Mouse (Mus musculus) midbrain, embryonic 16.5 days (tissue): ENCODE data around the gene Zbtb22. TPM values are rescaled to one million over a fixed set of nuclear protein-coding genes. Genes with fewer than 3 reads are reported as not detected.
A peak's percentile ranks its signal among the peaks of the same experiment; 100 is the strongest.
"Not testable (repeated sequence)": the region's sequence is repeated elsewhere in the genome, so short reads cannot be mapped to it uniquely, and the experiment has no call there.

Experiments used
- ATAC-seq: fragments of 200-750 bp; cut with Nextera tagmentation; 2 replicates; pipeline ENCODE4 v1.8.0; 2017; ENCODE audit warnings: moderate TSS enrichment
- H3K27ac ChIP-seq: fragments of 300-500 bp; sonication (generic); 2 replicates; pipeline ENCODE4 v1.5.1; 2014; ENCODE audit warnings: mild to moderate bottlenecking, low read length, mixed read lengths
- H3K27me3 ChIP-seq: fragments of 300-500 bp; sonication (generic); 2 replicates; pipeline ENCODE4 v1.6.1; 2014; ENCODE audit warnings: low read depth, low read length, mixed read lengths; ENCODE audit not compliant: control insufficient read depth, insufficient read depth
- H3K36me3 ChIP-seq: fragments of 300-500 bp; sonication (generic); 2 replicates; pipeline ENCODE4 v1.6.1; 2014; ENCODE audit warnings: mild to moderate bottlenecking, low read length, moderate library complexity, mixed read lengths; ENCODE audit not compliant: control insufficient read depth, insufficient read depth
- H3K4me1 ChIP-seq: fragments of 300-500 bp; sonication (generic); 2 replicates; pipeline ENCODE4 v1.6.1; 2014; ENCODE audit warnings: mild to moderate bottlenecking, low read length, mixed read lengths; ENCODE audit not compliant: control insufficient read depth, insufficient read depth
- H3K4me2 ChIP-seq: fragments of 300-500 bp; sonication (generic); 2 replicates; pipeline ENCODE4 v1.6.1; 2014; ENCODE audit warnings: mild to moderate bottlenecking, low read length, mixed read lengths
- H3K4me3 ChIP-seq: fragments of 300-500 bp; sonication (generic); 2 replicates; pipeline ENCODE4 v1.5.1; 2014; ENCODE audit warnings: low read depth, mild to moderate bottlenecking, low read length, moderate library complexity, mixed read lengths
- H3K9ac ChIP-seq: fragments of 300-500 bp; sonication (generic); 2 replicates; pipeline ENCODE4 v1.6.1; 2014; ENCODE audit warnings: low read depth, low read length, mixed read lengths
- H3K9me3 ChIP-seq: fragments of 300-500 bp; sonication (generic); replicated peaks from 2 replicates; pipeline ENCODE4 v1.6.1; 2014; ENCODE audit warnings: mild to moderate bottlenecking, low read length, mixed read lengths; ENCODE audit not compliant: control insufficient read depth, poor library complexity, severe bottlenecking
- WGBS: fragments of 180-500 bp; shearing (Covaris S2); extraction: QIAGEN DNeasy Blood & Tissue Kit; methylation state at CpG from one replicate; pipeline ENCODE4 v1.1.7; 2014; 5-methylcytosine and 5-hydroxymethylcytosine counted together
- polyA plus RNA-seq: library from polyadenylated mRNA; unstranded; fragments of >200 nt; fragmentation: Nextera tagmentation; extraction: Ambion mirVana; gene quantifications from 2 replicates; pipeline ENCODE4 v1.2.1, GENCODE M21; 2015

Zbtb22 gene
- polyA plus RNA-seq, result 16.8 TPM in 2 replicates

GRCm38 (mm10) chr17:33915671-33916250 lies at the start of gene Zbtb22, which contains the start of gene Tapbp:
TSS of gene Zbtb22 (plus strand) at chr17:33915904.
TSS of gene Tapbp (plus strand) at chr17:33915899.
- under 1% methylated on average over 34 of the region's 34 CpGs for WGBS
- Histone ChIP-seq H3K9me3 (no peaks in the 10 kb centered on the region), H3K4me3 (peak within 1 kb of the TSS; percentile 52), H3K4me2 (peak within 1 kb of the TSS; percentile 65), H3K27me3 (peaks cover 2% of the 10 kb centered on the region; the same call in 1 of the 2 replicates), H3K9ac (peak within 1 kb of the TSS; percentile 65), H3K4me1 (peaks cover 25% of the 10 kb centered on the region), H3K36me3 (peaks cover 22% of the 10 kb centered on the region), H3K27ac (peak within 1 kb of the TSS; percentile 83)
- peak; percentile 92 for ATAC-seq

DNA sequence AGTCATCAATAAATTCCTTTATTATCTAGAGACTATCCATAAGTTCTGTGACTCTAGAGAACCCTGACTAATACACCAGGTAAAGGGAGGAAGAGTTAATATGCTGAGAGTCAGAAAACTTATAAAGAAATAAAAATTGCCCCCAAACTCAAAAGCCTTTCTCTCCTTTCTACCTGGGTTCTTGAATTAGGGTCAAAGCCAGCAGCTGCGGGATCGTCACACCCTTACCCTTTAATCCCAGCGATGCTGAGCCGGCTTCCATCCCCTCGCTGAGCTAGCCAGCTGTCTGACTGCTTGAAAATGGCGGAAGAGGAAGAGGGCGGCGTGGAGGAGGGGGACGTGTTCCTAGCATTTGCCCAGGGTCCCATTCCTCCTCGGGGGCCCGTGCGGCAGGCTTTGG lies 42.2 kb upstream of the Zbtb22 start, which contains the start of gene Gm7029:
Gene Gm7029, plus strand, starts transcription at position 301 of the 400 bp plus-strand sequence.
- H3K4me1 ChIP-seq, H3K9ac ChIP-seq, H3K4me2 ChIP-seq, H3K4me3 ChIP-seq, H3K36me3 ChIP-seq, H3K27ac ChIP-seq, H3K27me3 ChIP-seq, ATAC-seq, H3K9me3 ChIP-seq: not testable (repeated sequence)
- no CpG with 5 or more reads among the region's 12 CpGs for WGBS

DNA sequence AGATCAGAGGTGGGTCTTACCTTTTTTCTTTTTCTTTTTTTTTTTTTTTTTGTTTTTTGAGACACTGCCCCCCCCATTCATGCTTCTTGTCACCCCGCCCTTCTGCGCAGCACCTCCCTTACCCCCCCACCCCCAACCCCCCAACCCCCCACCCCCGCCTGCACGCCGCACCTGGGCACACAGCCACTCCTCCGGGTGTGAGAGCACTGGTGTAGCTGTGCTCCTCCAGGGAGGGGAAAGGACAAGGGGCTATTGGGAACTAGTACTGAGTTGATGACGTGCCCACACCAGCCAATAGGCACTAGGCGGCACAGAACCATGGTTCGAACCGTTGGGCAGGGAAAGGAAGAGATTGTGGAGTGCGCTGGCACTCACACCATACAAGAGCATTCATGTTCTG lies 41.3 kb upstream of the Zbtb22 start:
- H3K27me3 ChIP-seq, result no peaks in the 10 kb centered on the region
- no peaks in the 10 kb centered on the region for H3K9me3 ChIP-seq
- no peak for ATAC-seq
- H3K4me1 ChIP-seq, result no peaks in the 10 kb centered on the region
- no peak overlapping the region for H3K9ac ChIP-seq
- 89% methylated on average over 11 of the region's 11 CpGs for WGBS
- H3K4me2 ChIP-seq, result no peak overlapping the region
- no peaks in the 10 kb centered on the region for H3K36me3 ChIP-seq
- H3K27ac ChIP-seq, result no peak overlapping the region
- H3K4me3 ChIP-seq, result no peak overlapping the region

- not testable (repeated sequence) for H3K4me1 ChIP-seq, ATAC-seq, H3K36me3 ChIP-seq, H3K9ac ChIP-seq, H3K4me3 ChIP-seq, H3K27me3 ChIP-seq, H3K4me2 ChIP-seq, H3K27ac ChIP-seq, H3K9me3 ChIP-seq
- WGBS, result 85% methylated on average over 5 of the region's 5 CpGs
Measured at GRCm38 (mm10) chr17:33875797-33876196, 39.9 kb upstream of the Zbtb22 start.

- H3K27me3 ChIP-seq, H3K9me3 ChIP-seq, H3K27ac ChIP-seq, H3K9ac ChIP-seq, H3K4me2 ChIP-seq, H3K4me1 ChIP-seq, H3K36me3 ChIP-seq, H3K4me3 ChIP-seq, ATAC-seq: not testable (repeated sequence)
- 96% methylated on average over 10 of the region's 11 CpGs for WGBS
Measured at GRCm38 (mm10) chr17:33884320-33884719, 31.4 kb upstream of the Zbtb22 start.

- H3K27ac ChIP-seq, H3K9ac ChIP-seq, H3K9me3 ChIP-seq, H3K4me3 ChIP-seq, H3K4me1 ChIP-seq, H3K36me3 ChIP-seq, ATAC-seq, H3K27me3 ChIP-seq, H3K4me2 ChIP-seq: not testable (repeated sequence)
- 77% methylated on average over 2 of the region's 2 CpGs for WGBS
Measured at GRCm38 (mm10) chr17:33887802-33888201, 27.9 kb upstream of the Zbtb22 start.

GRCm38 (mm10) chr17:33888230-33888629 lies 27.5 kb upstream of the Zbtb22 start:
- not testable (repeated sequence) for H3K4me1 ChIP-seq, H3K27ac ChIP-seq, H3K9ac ChIP-seq, H3K9me3 ChIP-seq, H3K4me3 ChIP-seq, H3K4me2 ChIP-seq, H3K27me3 ChIP-seq, H3K36me3 ChIP-seq, ATAC-seq

DNA sequence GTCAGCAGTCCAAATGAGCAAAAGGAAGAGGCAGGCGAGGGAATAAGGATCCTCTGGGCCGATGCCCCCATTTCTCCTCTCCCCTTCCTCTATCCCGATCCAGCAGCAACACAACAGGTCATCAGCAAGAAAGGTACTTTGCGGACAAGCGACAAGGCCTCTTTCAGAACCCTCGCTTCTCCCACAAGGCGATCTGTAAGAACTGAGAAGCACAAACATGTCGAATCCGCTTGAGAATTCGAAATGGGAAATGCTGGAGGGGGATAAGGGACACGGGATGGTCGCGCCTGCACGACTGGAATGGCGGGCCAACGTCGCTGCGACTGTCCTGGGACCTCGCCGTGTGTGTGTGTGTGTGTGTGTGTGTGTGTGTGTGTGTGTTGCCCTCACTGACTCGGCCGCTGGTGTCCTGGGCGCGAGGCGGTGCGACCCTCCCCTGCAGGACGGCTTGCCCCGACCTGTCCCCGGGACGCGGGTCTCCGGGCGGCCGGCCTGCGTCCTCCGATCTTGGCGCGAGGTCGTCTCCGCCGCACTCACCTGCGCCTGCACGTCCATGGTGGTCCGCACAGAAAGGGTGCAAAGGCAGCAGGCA lies 25.7 kb upstream of the Zbtb22 start:
- Histone ChIP-seq H3K4me2 (peak overlapping the region; percentile 55), H3K4me3 (peak overlapping the region; percentile 52), H3K9ac (peak overlapping the region; percentile 50)
- H3K36me3 ChIP-seq, H3K9me3 ChIP-seq, H3K27me3 ChIP-seq, H3K27ac ChIP-seq, H3K4me1 ChIP-seq: not testable (repeated sequence)
- WGBS, result 0% methylated on average over 35 of the region's 44 CpGs
- ATAC-seq, result peak; percentile 49; the same call in 1 of the 2 replicates

GRCm38 (mm10) chr17:33890533-33891059 lies 25.1 kb upstream of the Zbtb22 start, which contains the start of gene Kifc1:
TSS of gene Kifc1 (minus strand) at chr17:33890661.
- peak within 1 kb of the TSS; percentile 55 for H3K4me2 ChIP-seq
- ATAC-seq, result peak; percentile 99
- H3K27ac ChIP-seq, result no peak within 1 kb of the TSS
- H3K36me3 ChIP-seq, result no peaks in the 10 kb centered on the region
- H3K9me3 ChIP-seq, result no peaks in the 10 kb centered on the region
- H3K4me1 ChIP-seq, result no peaks in the 10 kb centered on the region
- H3K27me3 ChIP-seq, result no peaks in the 10 kb centered on the region
- peak within 1 kb of the TSS; percentile 52 for H3K4me3 ChIP-seq
- WGBS, result under 1% methylated on average over 49 of the region's 49 CpGs
- peak within 1 kb of the TSS; percentile 50 for H3K9ac ChIP-seq
